Mouse (Mus musculus) ovary, postnatal 36 days (tissue): ENCODE measurements around the gene Pdcd6.

Experiments
- DNase-seq: peaks from one replicate; pipeline ENCODE4 v3.0.0; 2022; ENCODE audit warnings: low spot score, mixed read lengths

Pdcd6 gene

DNA sequence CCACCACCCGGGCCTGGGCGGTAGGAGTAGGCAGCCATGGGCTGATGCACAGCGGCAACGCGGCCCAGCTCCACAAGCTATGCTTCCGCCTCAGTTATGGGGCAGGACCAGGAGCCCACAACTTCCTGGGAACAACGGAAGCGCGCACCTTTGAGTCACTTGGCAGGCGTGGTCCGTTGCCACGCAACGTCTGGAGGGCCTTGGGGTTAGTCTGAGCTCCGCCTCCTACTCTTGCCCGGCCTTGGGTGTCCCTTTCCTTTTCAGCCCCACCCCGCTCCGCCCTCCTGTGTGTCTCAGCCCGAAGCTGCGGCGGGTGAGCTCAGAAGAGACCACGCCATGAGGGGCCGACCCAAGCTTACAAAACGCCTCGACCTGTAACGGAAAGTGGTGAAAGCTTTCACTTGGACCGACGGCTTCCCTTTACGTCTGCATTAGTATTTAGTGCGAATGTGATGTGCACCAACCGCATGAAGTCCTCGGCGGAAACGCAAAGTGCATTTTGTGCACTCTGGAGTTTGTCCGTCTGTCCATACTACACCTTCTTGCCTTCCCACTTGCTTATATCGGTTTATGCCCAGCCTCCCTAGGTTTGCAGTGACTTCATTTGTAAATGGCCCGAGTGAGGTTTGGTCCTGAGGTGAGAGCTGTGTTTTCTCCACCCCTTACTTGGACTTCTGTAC is at the start of gene Pdcd6:
TSS of gene Pdcd6 (minus strand) at position 411 of the 680 bp plus-strand sequence.
- DNase-seq: peak; percentile 93

DNA sequence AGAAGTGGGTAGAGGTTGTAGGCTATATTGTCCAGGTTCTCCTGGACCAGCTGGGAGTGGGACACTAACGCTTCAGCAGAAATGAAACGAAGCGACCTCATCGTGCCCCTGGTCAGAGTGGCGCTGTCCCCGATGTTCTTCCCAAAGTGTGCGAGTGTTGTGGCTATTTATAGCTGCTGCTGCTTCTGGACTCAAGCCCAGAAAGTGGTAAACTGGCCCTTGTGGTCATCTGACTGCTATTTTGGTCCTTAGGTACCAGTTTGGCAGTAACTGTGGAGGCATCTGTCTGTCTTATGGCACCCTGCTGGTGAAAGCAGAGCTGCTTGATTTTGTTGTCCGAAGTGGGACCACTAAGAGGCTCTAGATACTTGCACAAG is 46.5 kb upstream of the Pdcd6 start, which contains the start of gene Lrrc14b:
TSS of gene Lrrc14b (minus strand) at position 147 of the 377 bp plus-strand sequence.
- no peak for DNase-seq

DNA sequence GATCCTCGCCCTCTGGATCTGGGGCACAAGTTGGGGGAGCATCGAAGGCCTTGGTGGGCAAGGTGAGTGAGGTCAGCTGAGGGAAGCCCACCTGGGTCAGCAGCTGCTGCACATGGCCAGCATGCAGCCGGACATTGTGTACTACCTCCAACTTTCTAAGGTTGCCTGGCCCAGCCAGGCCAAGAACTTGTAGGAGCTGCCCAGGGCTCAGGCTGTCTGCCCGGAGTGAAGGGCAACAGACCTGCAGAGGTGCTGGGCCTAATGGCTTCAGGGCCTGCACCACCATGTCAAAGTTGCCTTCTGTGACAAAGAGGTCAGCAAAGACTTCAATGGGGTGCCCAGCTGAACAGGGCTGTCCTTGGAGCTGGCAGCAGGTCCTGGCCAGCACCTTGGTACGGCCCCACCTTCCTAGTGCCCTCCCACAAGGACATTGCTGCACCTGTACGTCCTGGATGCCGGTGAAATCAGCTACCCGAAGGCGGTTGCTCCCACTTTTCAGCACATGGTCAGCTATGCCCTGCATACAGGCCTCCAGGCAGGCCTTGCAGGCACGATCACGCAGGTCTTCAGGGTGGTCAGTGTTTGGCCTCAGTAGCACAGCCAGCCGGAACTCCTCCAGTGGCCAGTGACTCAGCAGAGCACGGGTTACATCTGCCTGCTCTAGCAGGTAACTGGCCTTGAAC is 45.9 kb upstream of the Pdcd6 start:
- DNase-seq: no peak

GRCm38 (mm10) chr13:74362218-74362617 is 44.8 kb upstream of the Pdcd6 start:
- DNase-seq: no peak

GRCm38 (mm10) chr13:74356491-74356890 is 39.1 kb upstream of the Pdcd6 start:
- DNase-seq: no peak

- no peak for DNase-seq
Measured at GRCm38 (mm10) chr13:74350435-74350906, 33.1 kb upstream of the Pdcd6 start.

GRCm38 (mm10) chr13:74349566-74350434 is 32.4 kb upstream of the Pdcd6 start, which contains the start of the genes Sdha and Ccdc127:
Gene Sdha (minus strand): TSS chr13:74350280.
Gene Ccdc127 (plus strand): TSS chr13:74350309.
- peak; percentile 95 for DNase-seq

DNA sequence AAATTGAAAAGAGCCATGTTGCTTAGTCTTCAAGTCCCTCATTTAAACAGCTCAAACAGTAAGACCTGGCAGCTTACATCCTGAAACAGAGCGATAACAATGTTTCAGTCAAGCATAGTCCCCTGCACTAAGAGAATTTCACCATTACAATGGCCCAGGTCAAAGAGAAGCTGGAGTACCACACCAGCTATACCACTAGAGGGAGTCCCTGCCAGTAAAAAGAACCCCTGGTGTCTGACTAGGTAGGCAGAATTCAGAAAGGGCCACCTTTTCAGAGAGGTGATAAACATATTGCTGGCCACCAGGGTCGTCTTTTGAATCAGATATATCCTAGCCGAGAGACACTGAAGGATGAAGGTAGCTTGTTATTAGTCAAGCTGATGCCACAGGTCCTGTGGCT is 23.7 kb upstream of the Pdcd6 start:
- DNase-seq: no peak

DNA sequence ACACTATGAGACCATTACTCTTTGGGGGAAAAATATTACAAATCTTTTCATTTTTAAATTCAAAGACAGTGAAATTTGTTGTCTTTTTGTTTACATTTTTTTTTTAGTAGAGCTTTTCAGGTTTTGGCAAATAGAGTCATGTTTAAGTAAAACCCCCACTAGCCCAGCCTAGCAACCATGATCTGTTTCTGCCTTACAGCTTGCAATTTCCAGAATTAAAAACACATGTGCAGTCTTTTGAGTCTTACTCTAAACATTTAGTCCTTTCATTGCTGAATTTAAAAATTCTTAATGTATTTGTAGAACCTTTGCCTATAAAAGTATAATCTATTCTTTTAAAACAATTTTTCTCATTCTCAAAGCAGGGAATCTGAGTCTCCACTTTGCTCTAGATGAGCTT is 11.9 kb upstream of the Pdcd6 start:
- DNase-seq: no peak

- DNase-seq: no peak
Measured at GRCm38 (mm10) chr13:74316789-74317169, 601 bp downstream of the Pdcd6 start.

DNA sequence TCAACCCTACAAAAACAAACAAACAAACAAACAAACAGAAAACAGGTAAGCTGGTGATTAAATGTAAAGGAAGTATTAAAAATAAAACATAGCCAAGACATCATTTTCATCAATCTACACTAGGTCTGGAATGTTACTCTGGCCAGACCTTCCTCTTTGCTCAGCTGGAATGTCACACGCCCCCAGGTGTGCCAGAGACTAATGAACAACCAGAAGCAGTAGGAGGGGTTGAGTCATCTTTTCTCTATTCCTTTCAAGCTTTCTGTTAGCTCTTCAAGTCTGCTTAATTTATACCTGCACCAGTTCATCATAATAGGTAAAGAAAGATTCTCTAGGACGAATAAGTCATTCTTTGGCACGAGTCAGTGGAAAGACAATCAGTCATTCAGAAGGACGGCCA is 994 bp downstream of the Pdcd6 start:
- DNase-seq: no peak

GRCm38 (mm10) chr13:74314616-74315015 is 2.8 kb downstream of the Pdcd6 start:
- DNase-seq: no peak

DNA sequence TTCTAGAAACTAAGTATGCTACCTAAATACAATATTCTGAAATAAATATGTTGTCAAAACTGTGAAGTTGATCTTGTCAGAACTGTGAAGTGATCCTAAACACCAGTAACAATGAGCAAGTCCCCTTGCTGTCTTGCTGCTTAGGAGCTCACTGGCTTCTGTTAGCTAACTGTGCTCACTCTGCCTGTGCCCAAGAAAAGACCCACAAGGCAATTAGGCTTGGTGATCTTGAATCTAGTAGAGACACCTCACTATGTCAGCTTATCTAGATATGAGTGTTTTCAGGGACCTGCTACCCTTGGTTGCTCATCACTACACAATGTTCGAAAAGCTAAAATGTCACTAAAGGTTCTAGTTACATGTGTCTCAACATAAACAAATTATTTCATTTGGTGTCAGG is 11.6 kb downstream of the Pdcd6 start:
- DNase-seq: no peak

DNA sequence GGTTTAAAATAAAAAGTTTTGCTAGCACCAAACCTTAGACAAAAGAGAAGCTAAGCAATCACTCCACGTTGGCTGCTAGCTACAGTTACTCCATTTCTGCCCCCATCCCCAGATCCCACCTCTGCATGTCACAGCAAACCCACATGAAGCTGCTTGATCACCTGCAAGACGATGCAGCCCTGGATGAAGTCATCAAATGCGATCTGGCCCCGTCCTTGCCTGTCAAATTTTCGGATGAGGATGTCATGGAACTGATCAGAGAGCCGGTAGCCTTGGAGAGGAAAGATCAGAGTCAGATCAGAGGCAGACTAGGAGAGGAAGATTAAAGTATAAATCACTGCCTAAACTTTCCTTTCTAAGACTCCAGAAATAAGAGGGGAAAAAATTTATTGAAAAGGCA is 12.0 kb downstream of the Pdcd6 start:
- DNase-seq: no peak

GRCm38 (mm10) chr13:74302050-74303037 is 15.0 kb downstream of the Pdcd6 start:
- DNase-seq: no peak

DNA sequence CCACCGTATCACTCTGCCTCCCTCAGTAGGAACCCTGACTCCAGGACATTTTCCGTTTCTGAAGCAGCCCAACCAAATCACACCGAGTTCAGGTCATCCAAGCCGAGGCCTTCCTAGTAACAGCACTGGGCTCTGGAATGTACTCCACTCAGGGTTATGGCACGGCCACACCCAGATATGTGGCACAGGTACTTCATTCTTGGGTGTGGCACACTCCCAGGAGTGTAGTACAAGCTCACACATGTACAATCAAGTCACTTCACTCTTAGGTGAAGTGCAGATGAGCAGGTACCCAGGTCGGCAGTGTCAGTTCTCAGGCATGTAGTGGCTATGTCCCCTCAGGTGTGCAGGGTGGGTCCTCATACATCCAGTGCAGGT is 15.8 kb downstream of the Pdcd6 start:
- no peak for DNase-seq

- DNase-seq: peak; percentile 67
Measured at GRCm38 (mm10) chr13:74300925-74301606, 16.3 kb downstream of the Pdcd6 start.

GRCm38 (mm10) chr13:74296376-74296775 is 21.0 kb downstream of the Pdcd6 start:
- no peak for DNase-seq

GRCm38 (mm10) chr13:74292167-74292566 is 25.2 kb downstream of the Pdcd6 start, which contains the start of gene Ahrr:
Gene Ahrr (minus strand): TSS chr13:74292331.
- peak; percentile 71 for DNase-seq

- no peak for DNase-seq
Measured at GRCm38 (mm10) chr13:74289646-74290045, 27.7 kb downstream of the Pdcd6 start.

DNA sequence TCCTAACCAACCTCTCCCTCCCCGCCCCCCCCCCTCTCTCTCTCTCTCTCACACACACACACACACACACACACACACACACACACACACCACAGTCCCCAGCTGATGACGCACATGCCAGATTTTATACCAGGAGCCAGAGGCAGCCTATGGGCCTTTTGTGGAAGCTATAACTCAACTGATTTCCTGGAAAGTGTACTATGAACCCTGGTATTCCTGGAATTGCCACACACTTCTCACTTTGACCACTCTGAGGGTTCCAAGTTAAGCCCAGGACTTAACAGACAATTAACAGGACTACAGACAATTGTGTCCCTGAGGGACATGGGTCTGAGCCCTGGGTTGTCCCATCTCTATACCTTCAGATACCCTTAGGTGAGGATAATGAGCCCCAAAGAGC is 35.1 kb downstream of the Pdcd6 start:
- DNase-seq: no peak
